Mouse (Mus musculus): ENCODE measurements around the gene Mical3. TPM values are rescaled to one million over a fixed set of nuclear protein-coding genes. Genes with fewer than 3 reads are reported as not detected.

Gene Mical3
- polyA plus RNA-seq, 1 experiment, result 17.8 TPM

DNA sequence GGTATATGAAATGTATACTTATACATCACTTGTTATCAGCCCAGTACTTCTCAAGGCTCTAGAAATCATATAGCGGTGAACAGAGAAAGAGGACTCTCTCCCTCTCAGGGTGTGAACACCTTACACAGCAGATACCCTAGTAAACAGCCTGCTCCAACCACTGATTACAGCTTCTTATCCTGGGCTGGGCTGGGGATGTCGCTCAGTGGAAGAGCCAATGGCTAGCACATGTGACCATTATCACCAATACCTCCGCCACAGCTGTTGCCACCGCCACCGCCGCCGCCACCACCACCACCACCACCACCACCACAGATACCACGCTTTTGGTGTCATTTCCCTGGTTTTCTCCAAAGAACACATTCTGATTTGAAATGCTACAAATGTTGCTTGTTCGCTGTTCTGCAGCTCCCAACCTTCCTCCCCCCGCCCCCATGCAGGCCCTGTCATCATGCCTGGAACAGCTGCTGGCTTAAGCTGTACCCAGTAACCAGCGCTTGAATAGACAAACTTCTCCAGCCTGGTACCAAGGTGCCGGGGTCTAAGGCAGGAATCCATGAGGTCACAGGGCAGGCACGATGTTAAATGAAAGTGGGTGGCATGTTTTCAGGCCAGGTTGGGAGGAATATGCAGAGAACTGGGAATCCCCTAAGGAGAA is 78.7 kb downstream of the Mical3 start:
- Histone ChIP-seq H3K27me3 (replicated peaks) (peaks cover 5% of the 10 kb centered on the region), H3K4me3 (replicated peaks) (no peak overlapping the region), H3K36me3 (replicated peaks; ENCODE audit: low read length) (peaks cover 12% of the 10 kb centered on the region), H3K9me3 (no peaks in the 10 kb centered on the region), H3K4me1 (peaks cover 86% of the 10 kb centered on the region)
- no peak for TF ChIP-seq FLI1 (IDR thresholded peaks at IDR 0.05; ENCODE audit: low read length)
- TF ChIP-seq GATA1 (IDR thresholded peaks at IDR 0.05; ENCODE audit: borderline replicate concordance, low read length), result no peak

DNA sequence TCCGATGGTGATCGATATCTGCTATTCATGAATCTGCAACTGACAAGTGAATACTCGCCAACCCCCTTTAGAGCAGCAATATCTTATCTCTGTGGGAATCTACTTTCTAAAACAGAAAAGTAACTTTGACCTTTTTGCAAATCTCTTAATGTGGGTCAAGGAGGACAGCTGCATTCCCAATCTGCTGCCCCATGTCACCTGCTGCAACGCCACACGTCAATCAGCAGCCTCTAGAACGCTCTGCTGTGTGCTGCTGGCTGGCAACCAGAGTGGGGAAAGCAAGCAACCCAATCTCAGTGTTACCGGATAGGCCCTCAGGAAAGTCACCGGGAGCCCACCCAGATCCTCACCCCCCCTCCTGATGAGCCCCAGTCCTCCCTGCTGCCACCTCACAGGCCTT is 79.4 kb downstream of the Mical3 start:
- Histone ChIP-seq H3K4me3 (replicated peaks) (no peak overlapping the region), H3K36me3 (replicated peaks; ENCODE audit: low read length) (peaks cover 8% of the 10 kb centered on the region), H3K27me3 (replicated peaks) (peaks cover 5% of the 10 kb centered on the region), H3K9me3 (no peaks in the 10 kb centered on the region), H3K4me1 (peaks cover 86% of the 10 kb centered on the region)
- TF ChIP-seq GATA1 (IDR thresholded peaks at IDR 0.05; ENCODE audit: borderline replicate concordance, low read length) (no peak), FLI1 (IDR thresholded peaks at IDR 0.05; ENCODE audit: low read length) (no peak)

DNA sequence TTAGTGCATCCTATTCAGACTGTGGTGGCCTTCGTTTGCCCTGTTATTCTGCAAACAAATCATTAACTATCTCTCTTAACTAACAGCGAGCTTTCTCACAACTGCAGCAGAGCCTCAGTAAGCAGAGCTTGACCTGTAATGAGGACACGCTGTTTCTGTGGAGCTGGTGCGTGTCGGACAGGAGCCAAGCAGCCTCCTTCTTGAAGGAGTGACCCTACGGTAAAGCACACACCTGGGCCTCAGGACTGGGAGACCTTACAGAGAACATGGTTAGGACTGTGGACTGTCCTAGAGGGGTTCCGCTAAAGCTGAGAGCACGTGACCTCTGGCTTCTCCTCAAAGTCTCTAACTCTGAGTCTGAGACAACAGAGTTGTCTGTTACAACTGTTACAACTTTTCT is 82.1 kb downstream of the Mical3 start:
- Histone ChIP-seq H3K27me3 (replicated peaks) (peaks cover 5% of the 10 kb centered on the region), H3K9me3 (no peaks in the 10 kb centered on the region), H3K4me3 (replicated peaks) (no peak overlapping the region), H3K4me1 (peaks cover 83% of the 10 kb centered on the region), H3K36me3 (replicated peaks; ENCODE audit: low read length) (peaks cover 9% of the 10 kb centered on the region)
- TF ChIP-seq GATA1 (IDR thresholded peaks at IDR 0.05; ENCODE audit: borderline replicate concordance, low read length) (no peak), FLI1 (IDR thresholded peaks at IDR 0.05; ENCODE audit: low read length) (no peak)

- Histone ChIP-seq H3K4me1 (peaks cover 68% of the 10 kb centered on the region), H3K9me3 (no peaks in the 10 kb centered on the region), H3K27me3 (replicated peaks) (no peaks in the 10 kb centered on the region), H3K4me3 (replicated peaks) (no peak overlapping the region), H3K36me3 (replicated peaks; ENCODE audit: low read length) (peaks cover 39% of the 10 kb centered on the region)
- TF ChIP-seq FLI1 (IDR thresholded peaks at IDR 0.05; ENCODE audit: low read length) (no peak), GATA1 (IDR thresholded peaks at IDR 0.05; ENCODE audit: borderline replicate concordance, low read length) (no peak)
These were observed 85.3 kb downstream of the Mical3 start for GRCm38 (mm10) chr6:121045345-121046080.

DNA sequence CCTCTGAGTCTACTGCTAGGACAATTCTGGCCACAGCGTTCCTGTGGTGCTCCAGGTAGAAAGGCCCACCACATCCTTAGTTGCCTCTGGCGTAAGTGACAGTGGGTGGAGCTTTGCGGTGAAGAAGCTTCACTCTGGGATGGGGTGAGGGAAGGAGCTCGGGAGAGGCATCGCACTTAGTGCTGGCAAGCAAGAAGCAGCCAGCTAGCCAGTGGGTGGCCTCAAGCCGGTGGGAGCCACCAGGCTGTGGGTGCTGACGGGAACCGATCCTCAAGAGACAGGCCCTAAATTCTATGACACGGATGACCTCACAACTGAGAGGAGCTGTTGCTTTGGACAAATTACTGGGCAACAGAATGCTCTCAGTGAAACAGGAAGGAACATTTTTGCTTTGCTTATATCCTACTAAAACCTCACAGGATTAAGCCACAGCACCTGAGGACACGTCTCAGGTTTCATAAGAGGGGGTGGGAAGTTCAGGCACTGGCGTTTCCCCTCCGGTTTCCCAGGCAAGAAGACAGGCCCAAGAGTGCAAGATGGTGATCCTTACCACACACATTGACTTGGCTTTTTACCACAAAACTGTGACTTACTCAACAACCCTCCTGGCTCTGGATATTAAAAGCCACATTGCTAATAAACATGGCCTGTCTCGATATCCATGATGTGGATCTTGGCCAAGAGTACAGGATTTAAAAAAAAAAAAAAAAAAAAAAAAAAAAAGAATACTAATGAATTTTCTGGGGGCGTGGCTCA is 87.2 kb downstream of the Mical3 start:
- TF ChIP-seq GATA1 (IDR thresholded peaks at IDR 0.05; ENCODE audit: borderline replicate concordance, low read length), result no peak
- no peak for TF ChIP-seq FLI1 (IDR thresholded peaks at IDR 0.05; ENCODE audit: low read length)
- Histone ChIP-seq H3K9me3 (no peaks in the 10 kb centered on the region), H3K27me3 (replicated peaks) (no peaks in the 10 kb centered on the region), H3K4me3 (replicated peaks) (no peak overlapping the region), H3K4me1 (peaks cover 62% of the 10 kb centered on the region), H3K36me3 (replicated peaks; ENCODE audit: low read length) (peaks cover 57% of the 10 kb centered on the region)

DNA sequence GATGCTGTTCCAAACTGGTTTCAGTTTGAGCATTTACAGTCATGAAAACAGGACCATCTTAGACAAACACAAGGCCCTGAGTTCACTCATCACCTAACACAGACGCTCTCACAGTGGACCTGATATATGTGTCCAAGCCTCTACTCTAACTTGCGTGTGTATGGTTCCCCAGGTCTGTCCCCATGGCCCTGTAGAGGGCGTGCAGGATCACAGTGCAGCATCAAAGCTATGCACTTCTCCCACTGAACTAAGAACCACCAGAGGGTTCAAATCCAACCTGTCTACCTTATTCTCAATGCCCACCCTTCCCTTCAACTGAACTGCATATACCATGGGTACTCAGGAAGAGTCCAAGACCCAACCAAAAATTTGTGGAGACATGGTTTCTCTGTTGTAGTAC is 91.1 kb downstream of the Mical3 start:
- Histone ChIP-seq H3K4me1 (peaks cover 26% of the 10 kb centered on the region), H3K27me3 (replicated peaks) (no peaks in the 10 kb centered on the region), H3K36me3 (replicated peaks; ENCODE audit: low read length) (peaks cover 90% of the 10 kb centered on the region), H3K4me3 (replicated peaks) (no peak overlapping the region), H3K9me3 (no peaks in the 10 kb centered on the region)
- TF ChIP-seq FLI1 (IDR thresholded peaks at IDR 0.05; ENCODE audit: low read length) (no peak), GATA1 (IDR thresholded peaks at IDR 0.05; ENCODE audit: borderline replicate concordance, low read length) (no peak)

GRCm38 (mm10) chr6:121039286-121039685 is 91.5 kb downstream of the Mical3 start:
- no peaks in the 10 kb centered on the region for H3K9me3 ChIP-seq
- peaks cover 94% of the 10 kb centered on the region for H3K36me3 ChIP-seq (replicated peaks; ENCODE audit: low read length)
- H3K4me3 ChIP-seq (replicated peaks), result no peak overlapping the region
- no peaks in the 10 kb centered on the region for H3K27me3 ChIP-seq (replicated peaks)
- no peak for TF ChIP-seq GATA1 (IDR thresholded peaks at IDR 0.05; ENCODE audit: borderline replicate concordance, low read length)
- H3K4me1 ChIP-seq, result peaks cover 21% of the 10 kb centered on the region

- Histone ChIP-seq H3K9me3 (peaks cover 6% of the 10 kb centered on the region; the same call in 1 of the 2 replicates), H3K4me3 (replicated peaks) (no peak overlapping the region), H3K27me3 (replicated peaks) (no peaks in the 10 kb centered on the region), H3K36me3 (replicated peaks; ENCODE audit: low read length) (peaks cover 100% of the 10 kb centered on the region), H3K4me1 (peaks cover 6% of the 10 kb centered on the region; the same call in 1 of the 2 replicates)
- TF ChIP-seq FLI1 (IDR thresholded peaks at IDR 0.05; ENCODE audit: low read length) (no peak), GATA1 (IDR thresholded peaks at IDR 0.05; ENCODE audit: borderline replicate concordance, low read length) (no peak)
These were observed 93.7 kb downstream of the Mical3 start for GRCm38 (mm10) chr6:121037086-121037485.

DNA sequence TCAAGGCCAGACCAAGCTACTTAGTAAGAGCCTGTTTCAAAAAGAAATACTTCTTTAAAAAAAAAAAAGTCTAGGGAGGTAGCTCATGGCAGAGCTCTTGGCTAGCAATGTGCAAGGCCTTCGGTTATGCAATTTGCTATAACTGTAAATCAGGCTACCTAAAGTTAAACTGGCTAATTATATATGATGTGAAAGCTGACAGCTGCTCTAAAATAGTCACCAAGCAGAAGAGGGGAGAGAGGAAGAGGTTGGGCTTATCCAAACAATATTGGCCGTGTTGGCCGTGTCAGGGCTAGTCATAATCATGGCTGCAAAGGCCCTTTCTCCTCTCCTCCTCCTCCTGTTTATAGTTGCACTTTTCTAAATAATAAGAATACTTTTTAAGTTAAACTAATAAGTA is 94.9 kb downstream of the Mical3 start:
- peaks cover 6% of the 10 kb centered on the region; the same call in 1 of the 2 replicates for H3K9me3 ChIP-seq
- H3K4me3 ChIP-seq (replicated peaks), result no peak overlapping the region
- H3K36me3 ChIP-seq (replicated peaks; ENCODE audit: low read length), result peaks cover 100% of the 10 kb centered on the region
- peaks cover 6% of the 10 kb centered on the region; the same call in 1 of the 2 replicates for H3K4me1 ChIP-seq
- no peaks in the 10 kb centered on the region for H3K27me3 ChIP-seq (replicated peaks)
- TF ChIP-seq GATA1 (IDR thresholded peaks at IDR 0.05; ENCODE audit: borderline replicate concordance, low read length), result no peak
- TF ChIP-seq FLI1 (IDR thresholded peaks at IDR 0.05; ENCODE audit: low read length), result no peak
